Mouse (Mus musculus): ENCODE measurements around the gene Rab43. TPM values are rescaled to one million over a fixed set of nuclear protein-coding genes. Genes with fewer than 3 reads are reported as not detected.

Gene Rab43
- polyA plus RNA-seq, 1 experiment = 1.6 TPM

DNA sequence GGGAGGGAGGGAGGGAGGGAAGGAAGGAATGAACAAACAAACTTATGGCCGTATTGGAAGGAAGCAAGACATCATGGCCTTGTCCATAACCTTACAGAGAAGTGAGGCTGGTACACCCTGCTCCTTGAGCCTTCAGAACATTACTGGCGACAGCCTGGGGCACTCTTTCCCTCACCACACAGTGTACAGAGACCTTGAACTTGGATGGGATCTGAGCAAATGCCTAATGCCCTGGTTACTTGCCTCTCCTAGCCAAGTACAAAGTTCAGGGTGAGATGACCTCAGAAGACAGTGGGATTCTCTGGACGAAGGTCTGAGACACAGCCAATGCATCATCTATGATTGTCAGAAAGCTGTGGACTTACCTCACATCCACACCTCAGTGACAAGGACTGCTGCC is 52.1 kb downstream of the Rab43 start:
- no peak overlapping the region for H3K27ac ChIP-seq (ENCODE audit: insufficient read depth, low read length)
- H3K4me3 ChIP-seq (ENCODE audit: low read depth, low read length) = no peak overlapping the region
- TF ChIP-seq EP300 (IDR thresholded peaks at IDR 0.05; ENCODE audit: insufficient read depth, low read depth, low read length) (no peak), POLR2A (IDR thresholded peaks at IDR 0.05; ENCODE audit: insufficient read depth, low read length) (no peak), CTCF (IDR thresholded peaks at IDR 0.05; ENCODE audit: low read depth, low read length) (no peak)

DNA sequence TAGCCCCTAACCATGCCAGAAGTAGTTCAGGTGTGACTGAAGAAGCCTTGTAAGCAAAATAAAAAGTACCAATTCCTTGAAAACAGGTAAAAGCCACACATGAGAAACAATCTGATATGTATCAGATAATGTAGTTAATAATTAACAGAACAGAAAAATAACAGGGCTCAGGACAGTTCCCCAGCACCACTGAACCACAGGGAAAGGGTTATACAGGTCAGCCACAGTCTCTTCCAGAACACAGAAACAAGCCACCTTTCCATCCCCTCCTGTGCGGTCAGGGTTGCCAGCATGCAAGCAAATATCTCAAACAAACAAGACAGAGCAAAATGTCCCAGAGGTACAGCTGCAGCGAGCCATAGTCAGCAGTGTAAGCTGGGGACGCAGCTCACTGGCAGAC is 52.6 kb downstream of the Rab43 start:
- Histone ChIP-seq H3K36me3 (ENCODE audit: control insufficient read depth, insufficient read depth, low read length, poor library complexity, severe bottlenecking) (no peaks in the 10 kb centered on the region), H3K4me3 (ENCODE audit: low read depth, low read length) (no peak overlapping the region), H3K4me1 (ENCODE audit: control insufficient read depth, insufficient read depth, low read length) (no peaks in the 10 kb centered on the region), H3K27ac (ENCODE audit: insufficient read depth, low read length) (no peak overlapping the region), H3K9ac (ENCODE audit: low read depth, poor library complexity, severe bottlenecking) (no peak overlapping the region), H3K27me3 (ENCODE audit: control insufficient read depth, insufficient read depth, low read length, poor library complexity, severe bottlenecking) (no peaks in the 10 kb centered on the region), H3K9me3 (replicated peaks; ENCODE audit: control insufficient read depth, insufficient read depth, low read length, poor library complexity, severe bottlenecking) (no peaks in the 10 kb centered on the region)
- TF ChIP-seq POLR2A (IDR thresholded peaks at IDR 0.05; ENCODE audit: insufficient read depth, low read length) = no peak
- no peak for TF ChIP-seq CTCF (IDR thresholded peaks at IDR 0.05; ENCODE audit: low read depth, low read length)
- no peak for TF ChIP-seq EP300 (IDR thresholded peaks at IDR 0.05; ENCODE audit: insufficient read depth, low read depth, low read length)

More for the DNA sequence above, 52.1 kb downstream of the Rab43 start:
- H3K36me3 ChIP-seq (ENCODE audit: control insufficient read depth, insufficient read depth, low read length, poor library complexity, severe bottlenecking) = no peaks in the 10 kb centered on the region
- H3K4me1 ChIP-seq (ENCODE audit: control insufficient read depth, insufficient read depth, low read length) = no peaks in the 10 kb centered on the region
- H3K9me3 ChIP-seq (replicated peaks; ENCODE audit: control insufficient read depth, insufficient read depth, low read length, poor library complexity, severe bottlenecking) = no peaks in the 10 kb centered on the region
- H3K9ac ChIP-seq (ENCODE audit: low read depth, poor library complexity, severe bottlenecking) = no peak overlapping the region
- H3K27me3 ChIP-seq (ENCODE audit: control insufficient read depth, insufficient read depth, low read length, poor library complexity, severe bottlenecking) = no peaks in the 10 kb centered on the region

DNA sequence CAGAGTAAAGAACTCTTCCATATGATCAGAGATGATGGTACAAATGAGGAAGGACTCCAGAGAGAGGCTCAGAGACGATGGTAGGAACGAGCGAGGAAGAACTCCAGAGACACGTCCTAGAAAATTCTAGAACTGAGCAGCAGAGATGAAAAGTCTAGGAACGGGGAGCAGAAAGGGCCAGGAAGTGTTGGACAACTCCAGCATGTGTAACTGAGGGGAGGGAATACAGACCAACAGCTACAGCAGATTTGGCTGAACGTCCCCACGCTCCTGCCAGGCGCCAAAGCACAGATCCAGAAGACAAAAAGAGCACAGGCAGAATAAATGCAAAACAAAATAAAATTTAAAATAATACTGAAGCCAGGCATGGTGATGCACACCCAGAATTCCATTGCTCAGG is 55.1 kb downstream of the Rab43 start:
- no peaks in the 10 kb centered on the region for H3K27me3 ChIP-seq (ENCODE audit: control insufficient read depth, insufficient read depth, low read length, poor library complexity, severe bottlenecking)
- no peaks in the 10 kb centered on the region for H3K9me3 ChIP-seq (replicated peaks; ENCODE audit: control insufficient read depth, insufficient read depth, low read length, poor library complexity, severe bottlenecking)
- no peak overlapping the region for H3K4me3 ChIP-seq (ENCODE audit: low read depth, low read length)
- H3K36me3 ChIP-seq (ENCODE audit: control insufficient read depth, insufficient read depth, low read length, poor library complexity, severe bottlenecking) = no peaks in the 10 kb centered on the region
- no peak for TF ChIP-seq POLR2A (IDR thresholded peaks at IDR 0.05; ENCODE audit: insufficient read depth, low read length)
- no peak for TF ChIP-seq CTCF (IDR thresholded peaks at IDR 0.05; ENCODE audit: low read depth, low read length)
- TF ChIP-seq EP300 (IDR thresholded peaks at IDR 0.05; ENCODE audit: insufficient read depth, low read depth, low read length) = no peak
- H3K27ac ChIP-seq (ENCODE audit: insufficient read depth, low read length) = no peak overlapping the region
- no peaks in the 10 kb centered on the region for H3K4me1 ChIP-seq (ENCODE audit: control insufficient read depth, insufficient read depth, low read length)
- no peak overlapping the region for H3K9ac ChIP-seq (ENCODE audit: low read depth, poor library complexity, severe bottlenecking)

DNA sequence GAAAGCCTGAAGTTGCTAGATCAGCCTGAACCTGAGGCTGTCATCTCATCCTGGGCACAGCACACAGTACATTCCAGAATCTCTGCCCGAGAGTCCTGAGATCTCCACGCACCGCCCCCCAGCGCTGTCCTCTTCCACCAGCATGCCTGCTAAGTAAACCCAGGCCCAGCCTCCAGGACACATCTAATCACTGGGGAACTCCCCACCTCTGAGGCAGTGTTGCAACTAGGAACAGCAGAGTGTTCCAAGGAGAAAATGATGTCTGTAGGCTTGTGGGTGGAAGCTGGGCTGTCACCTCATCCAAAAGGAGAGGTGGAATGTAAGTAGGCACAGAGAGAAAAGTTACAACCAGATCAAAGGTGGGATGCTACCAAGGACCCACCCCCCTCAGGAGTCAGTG is 56.8 kb downstream of the Rab43 start:
- Histone ChIP-seq H3K36me3 (ENCODE audit: control insufficient read depth, insufficient read depth, low read length, poor library complexity, severe bottlenecking) (no peaks in the 10 kb centered on the region), H3K27ac (ENCODE audit: insufficient read depth, low read length) (no peak overlapping the region)
- TF ChIP-seq EP300 (IDR thresholded peaks at IDR 0.05; ENCODE audit: insufficient read depth, low read depth, low read length) (no peak), POLR2A (IDR thresholded peaks at IDR 0.05; ENCODE audit: insufficient read depth, low read length) (no peak), CTCF (IDR thresholded peaks at IDR 0.05; ENCODE audit: low read depth, low read length) (no peak)

GRCm38 (mm10) chr6:87751574-87751973 is 60.4 kb downstream of the Rab43 start:
- no peak for TF ChIP-seq POLR2A (IDR thresholded peaks at IDR 0.05; ENCODE audit: insufficient read depth, low read length)
- no peak for TF ChIP-seq EP300 (IDR thresholded peaks at IDR 0.05; ENCODE audit: insufficient read depth, low read depth, low read length)
- TF ChIP-seq CTCF (IDR thresholded peaks at IDR 0.05; ENCODE audit: low read depth, low read length) = no peak
- Histone ChIP-seq H3K27me3 (ENCODE audit: control insufficient read depth, insufficient read depth, low read length, poor library complexity, severe bottlenecking) (no peaks in the 10 kb centered on the region), H3K4me1 (ENCODE audit: control insufficient read depth, insufficient read depth, low read length) (no peaks in the 10 kb centered on the region), H3K9me3 (replicated peaks; ENCODE audit: control insufficient read depth, insufficient read depth, low read length, poor library complexity, severe bottlenecking) (no peaks in the 10 kb centered on the region), H3K4me3 (ENCODE audit: low read depth, low read length) (no peak overlapping the region), H3K27ac (ENCODE audit: insufficient read depth, low read length) (no peak overlapping the region), H3K36me3 (ENCODE audit: control insufficient read depth, insufficient read depth, low read length, poor library complexity, severe bottlenecking) (no peaks in the 10 kb centered on the region), H3K9ac (ENCODE audit: low read depth, poor library complexity, severe bottlenecking) (no peak overlapping the region)

More for the DNA sequence above, 56.8 kb downstream of the Rab43 start:
- Histone ChIP-seq H3K9me3 (replicated peaks; ENCODE audit: control insufficient read depth, insufficient read depth, low read length, poor library complexity, severe bottlenecking) (no peaks in the 10 kb centered on the region), H3K9ac (ENCODE audit: low read depth, poor library complexity, severe bottlenecking) (no peak overlapping the region), H3K4me3 (ENCODE audit: low read depth, low read length) (no peak overlapping the region), H3K4me1 (ENCODE audit: control insufficient read depth, insufficient read depth, low read length) (no peaks in the 10 kb centered on the region), H3K27me3 (ENCODE audit: control insufficient read depth, insufficient read depth, low read length, poor library complexity, severe bottlenecking) (no peaks in the 10 kb centered on the region)

- no peaks in the 10 kb centered on the region for H3K9me3 ChIP-seq (replicated peaks; ENCODE audit: control insufficient read depth, insufficient read depth, low read length, poor library complexity, severe bottlenecking)
- no peak overlapping the region for H3K4me3 ChIP-seq (ENCODE audit: low read depth, low read length)
- H3K27ac ChIP-seq (ENCODE audit: insufficient read depth, low read length) = no peak overlapping the region
- no peaks in the 10 kb centered on the region for H3K4me1 ChIP-seq (ENCODE audit: control insufficient read depth, insufficient read depth, low read length)
- no peak overlapping the region for H3K9ac ChIP-seq (ENCODE audit: low read depth, poor library complexity, severe bottlenecking)
- no peak for TF ChIP-seq EP300 (IDR thresholded peaks at IDR 0.05; ENCODE audit: insufficient read depth, low read depth, low read length)
- no peak for TF ChIP-seq CTCF (IDR thresholded peaks at IDR 0.05; ENCODE audit: low read depth, low read length)
- TF ChIP-seq POLR2A (IDR thresholded peaks at IDR 0.05; ENCODE audit: insufficient read depth, low read length) = no peak
- no peaks in the 10 kb centered on the region for H3K36me3 ChIP-seq (ENCODE audit: control insufficient read depth, insufficient read depth, low read length, poor library complexity, severe bottlenecking)
- H3K27me3 ChIP-seq (ENCODE audit: control insufficient read depth, insufficient read depth, low read length, poor library complexity, severe bottlenecking) = no peaks in the 10 kb centered on the region
These were observed 61.6 kb downstream of the Rab43 start for GRCm38 (mm10) chr6:87750184-87750910.

Measured in ES-Bruce4 (cell line).